Comparison of ENCODE assay signal across 1 mouse cellular context in the genomic region with DNA sequence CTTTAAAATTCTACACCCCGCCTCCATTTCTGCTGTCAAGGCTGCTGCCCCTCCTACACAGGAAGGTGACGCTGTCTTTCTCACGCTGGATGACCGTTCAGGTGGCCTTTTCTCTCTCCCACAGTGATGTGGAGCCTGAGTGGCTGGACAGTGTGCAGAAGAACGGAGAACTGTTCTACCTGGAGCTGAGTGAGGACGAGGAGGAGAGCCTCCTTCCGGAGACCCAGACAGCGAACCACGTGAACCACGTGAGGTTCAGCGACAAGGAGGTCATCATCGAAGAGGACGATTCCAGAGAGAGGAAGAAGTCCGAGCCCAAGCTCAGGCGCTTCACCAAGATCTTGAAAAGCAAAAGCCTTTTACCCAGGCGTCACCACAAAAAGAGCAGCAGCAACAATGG.
TF ChIP-seq lines count a peak whose summit lies in the region.

No protein-coding gene starts in this region.

TF ChIP-seq in MEL, 35 proteins besides CTCF, POLR2A, EP300 and RAD21 (continued from another document):
- peak; percentile 86 for TF ChIP-seq MAX (IDR thresholded peaks at IDR 0.05; ENCODE audit: low read length)
